Comparison of ENCODE assay signal across 9 mouse cellular contexts in the genomic region with DNA sequence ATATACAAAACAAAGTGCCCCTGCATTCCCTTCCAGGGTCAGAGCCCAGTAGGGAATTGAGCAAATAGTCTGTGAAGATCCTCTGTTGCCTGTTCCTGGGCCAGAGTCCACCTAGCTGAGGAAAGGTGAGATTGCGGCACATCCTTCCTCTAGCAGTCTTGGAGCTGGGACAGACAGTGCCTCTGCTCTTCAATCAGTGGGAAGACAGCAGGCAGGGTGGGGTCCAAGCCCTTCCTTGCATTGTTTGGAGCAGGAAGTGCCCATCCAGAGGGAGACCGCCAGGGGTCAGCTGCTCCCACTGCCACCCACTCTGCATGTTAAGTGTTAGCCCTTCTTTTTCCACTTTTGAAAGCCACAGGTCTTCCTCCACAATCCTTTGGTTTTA. TPM values are rescaled to one million over a fixed set of nuclear protein-coding genes. Genes with fewer than 3 reads are reported as not detected.
DNase-seq lines count a peak whose midpoint lies in the region; ATAC-seq lines count a peak whose summit lies in the region.
"Had no signal": no experiment of that assay in that cellular context is flagged by ENCODE, and none has a peak within 500 bp of the region (broad histone marks: within the 10 kb centered on the region; RNA-seq: fewer than 3 reads in every experiment).

No protein-coding gene starts in this region.

- WGBS in heart, embryonic 12.5 days, result 59% methylated on average over 2 of the region's 2 CpGs
- WGBS in kidney, embryonic 15.5 days, result 58% methylated on average over 2 of the region's 2 CpGs

- no peaks in the 10 kb centered on the region for H3K27me3 ChIP-seq in heart, embryonic 12.5 days (replicated peaks)
- H3K27me3 ChIP-seq in kidney, embryonic 15.5 days, result no peaks in the 10 kb centered on the region

- DNase-seq in cerebellum, adult 9-11 months, result peak; percentile 25
- DNase-seq in cerebellum, postnatal 36 days, result no peak
- no peak for DNase-seq in right cerebral cortex, adult 2 months (ENCODE audit: low spot score in 2 of 2)
- no peak for DNase-seq in layer of hippocampus, adult 8-10 months (ENCODE audit: low spot score in 2 of 2)

- H3K9me3 ChIP-seq in heart, embryonic 12.5 days (replicated peaks), result no peaks in the 10 kb centered on the region
- no peaks in the 10 kb centered on the region for H3K9me3 ChIP-seq in kidney, embryonic 15.5 days (replicated peaks)

- no peak overlapping the region for H3K4me2 ChIP-seq in heart, embryonic 12.5 days
- no peak overlapping the region for H3K4me2 ChIP-seq in kidney, embryonic 15.5 days

- H3K36me3 ChIP-seq in heart, embryonic 12.5 days, result peaks cover 91% of the 10 kb centered on the region
- peaks cover 99% of the 10 kb centered on the region for H3K36me3 ChIP-seq in kidney, embryonic 15.5 days

- peak overlapping the region; percentile 11; the same call in 1 of the 2 replicates for H3K9ac ChIP-seq in heart, embryonic 12.5 days
- no peak overlapping the region for H3K9ac ChIP-seq in kidney, embryonic 15.5 days

- H3K4me1 ChIP-seq in heart, embryonic 12.5 days (replicated peaks), result peaks cover 22% of the 10 kb centered on the region
- H3K4me1 ChIP-seq in kidney, embryonic 15.5 days, result peaks cover 27% of the 10 kb centered on the region

- peak; percentile 51 for ATAC-seq in heart, embryonic 12.5 days (ENCODE audit: insufficient number of reproducible peaks, low FRiP score)
- peak; percentile 37; the same call in 1 of the 2 replicates for ATAC-seq in kidney, embryonic 15.5 days (replicated peaks; ENCODE audit: low FRiP score)
- ATAC-seq in megakaryocyte, adult 5-6 weeks (ENCODE audit: poor library complexity, severe bottlenecking), result 0 out of 2 replicates have a peak, but pooled peaks have one; percentile 9
- ATAC-seq in megakaryocyte-erythroid progenitor cell, adult 5-6 weeks (replicated peaks; ENCODE audit: low FRiP score, low TSS enrichment, poor library complexity, severe bottlenecking), result no peak

- peak overlapping the region; percentile 71 for H3K27ac ChIP-seq in heart, embryonic 12.5 days (ENCODE audit: poor library complexity, severe bottlenecking)
- H3K27ac ChIP-seq in kidney, embryonic 15.5 days, result peak overlapping the region; percentile 83

- H3K4me3 ChIP-seq in heart, embryonic 12.5 days, result no peak overlapping the region
- H3K4me3 ChIP-seq in kidney, embryonic 15.5 days (replicated peaks), result no peak overlapping the region

RNA-seq across cellular contexts. Expression of a gene that starts 21.6 kb away (rescaled TPM):
- 0.27 and 0.31 TPM in 2 replicates for polyA plus RNA-seq in heart, embryonic 12.5 days (2016; fragmentation: Nextera tagmentation; extraction: Ambion mirVana)
- 0.21 and 0.43 TPM in 2 replicates for polyA plus RNA-seq in kidney, embryonic 15.5 days (2015; fragmentation: Nextera tagmentation; extraction: Ambion mirVana)
- not detected in 2 replicates for total RNA-seq in megakaryocyte, adult 5-6 weeks (2015)
- total RNA-seq in megakaryocyte, adult 5-6 weeks (2017), result not detected in 2 replicates
- total RNA-seq in layer of hippocampus, adult 8-10 months (2022), result 1 to 10 TPM in 3 of 4 experiments, under 1 TPM in 1; 0.61 to 2.6 (median 1.6) TPM
- total RNA-seq in megakaryocyte-erythroid progenitor cell, adult 5-6 weeks (2014; fragmentation: Nextera tagmentation), result not detected in 2 replicates
- not detected in 2 replicates for total RNA-seq in megakaryocyte-erythroid progenitor cell, adult 5-6 weeks (2017)
- polyA plus RNA-seq: C2C12 had no signal

RNA-seq across cellular contexts. Expression of a gene that starts 22.4 kb away (rescaled TPM):
- polyA plus RNA-seq in heart, embryonic 12.5 days (2016; fragmentation: Nextera tagmentation; extraction: Ambion mirVana), result 44.0 and 44.4 TPM in 2 replicates
- 56.4 and 66.5 TPM in 2 replicates for polyA plus RNA-seq in kidney, embryonic 15.5 days (2015; fragmentation: Nextera tagmentation; extraction: Ambion mirVana)
- 0.27 and 0.89 TPM in 2 replicates for total RNA-seq in megakaryocyte, adult 5-6 weeks (2015)
- total RNA-seq in megakaryocyte, adult 5-6 weeks (2017), result 0.12 and 1.1 TPM in 2 replicates
- 100 to 1,000 TPM in 1 of 4 experiments, 10 to 100 TPM in 3; 93.1 to 117 (median 99.9) TPM for total RNA-seq in layer of hippocampus, adult 8-10 months (2022)
- total RNA-seq in megakaryocyte-erythroid progenitor cell, adult 5-6 weeks (2014; fragmentation: Nextera tagmentation), result 26.2 and 41.2 TPM in 2 replicates
- total RNA-seq in megakaryocyte-erythroid progenitor cell, adult 5-6 weeks (2017), result 1.4 and 3.5 TPM in 2 replicates

RNA-seq across cellular contexts. Expression of a gene that starts 53.0 kb away (rescaled TPM):
- 17.2 and 21.0 TPM in 2 replicates for polyA plus RNA-seq in heart, embryonic 12.5 days (2016; fragmentation: Nextera tagmentation; extraction: Ambion mirVana)
- 31.7 and 32.4 TPM in 2 replicates for polyA plus RNA-seq in kidney, embryonic 15.5 days (2015; fragmentation: Nextera tagmentation; extraction: Ambion mirVana)
- 7.9 and 10.1 TPM in 2 replicates for total RNA-seq in megakaryocyte, adult 5-6 weeks (2015)
- 11.4 and 16.3 TPM in 2 replicates for total RNA-seq in megakaryocyte, adult 5-6 weeks (2017)
- 10 to 100 TPM in 3 of 4 experiments, 1 to 10 TPM in 1; 8.9 to 19.6 (median 14.1) TPM for total RNA-seq in layer of hippocampus, adult 8-10 months (2022)
- total RNA-seq in megakaryocyte-erythroid progenitor cell, adult 5-6 weeks (2014; fragmentation: Nextera tagmentation), result 0.70 and 4.9 TPM in 2 replicates
- 0.61 and 1.8 TPM in 2 replicates for total RNA-seq in megakaryocyte-erythroid progenitor cell, adult 5-6 weeks (2017)
